Mouse (Mus musculus) embryo, embryonic 11 days (tissue): ENCODE measurements at regions not wholly inside any gene's neighbourhood (a gene's known extent, or its start where the extent isn't known, plus 50 kb on each side); places are given as distances from the start of the nearest gene placed in this dataset.
"Not testable (repeated sequence)": the region's sequence is repeated elsewhere in the genome, so short reads cannot be mapped to it uniquely, and the experiment has no call there.

Experiments used
- DNase-seq: peaks from one replicate; pipeline ENCODE4 v3.0.0-alpha.2; 2015

GRCm38 (mm10) chr6:89161746-89162145, 200.7 kb downstream of the Plxna1 start:
- DNase-seq, result no peak

- no peak for DNase-seq
Measured at GRCm38 (mm10) chr6:89169520-89169919, 192.9 kb downstream of the Plxna1 start.

- DNase-seq, result not testable (repeated sequence)
Measured at GRCm38 (mm10) chr6:89184920-89185319, 177.5 kb downstream of the Plxna1 start.

GRCm38 (mm10) chr6:89200514-89201284, 161.7 kb downstream of the Plxna1 start:
- not testable (repeated sequence) for DNase-seq

- DNase-seq, result no peak
Measured at GRCm38 (mm10) chr6:89215021-89215420, 147.4 kb downstream of the Plxna1 start.

GRCm38 (mm10) chr6:89235416-89236075, 126.9 kb downstream of the Plxna1 start:
- DNase-seq, result peak; percentile 72

- DNase-seq, result peak; percentile 32
Measured at GRCm38 (mm10) chr6:89236226-89236625, 126.2 kb downstream of the Plxna1 start.

- no peak for DNase-seq
Measured at GRCm38 (mm10) chr6:89236892-89237646, 125.4 kb downstream of the Plxna1 start.

- peak; percentile 27 for DNase-seq
Measured at GRCm38 (mm10) chr6:89238871-89239270, 123.5 kb downstream of the Plxna1 start.

- DNase-seq, result no peak
Measured at GRCm38 (mm10) chr6:89239511-89239910, 122.9 kb downstream of the Plxna1 start.

- DNase-seq, result no peak
Measured at GRCm38 (mm10) chr6:89240168-89240705, 122.2 kb downstream of the Plxna1 start.

GRCm38 (mm10) chr6:89242371-89243288, 119.8 kb downstream of the Plxna1 start:
- peak; percentile 74 for DNase-seq

GRCm38 (mm10) chr6:89245506-89245905, 116.9 kb downstream of the Plxna1 start:
- no peak for DNase-seq

- no peak for DNase-seq
Measured at GRCm38 (mm10) chr6:89246261-89246660, 116.2 kb downstream of the Plxna1 start.

- no peak for DNase-seq
Measured at GRCm38 (mm10) chr6:89248574-89248973, 113.8 kb downstream of the Plxna1 start.

- no peak for DNase-seq
Measured at GRCm38 (mm10) chr6:89249303-89249702, 113.1 kb downstream of the Plxna1 start.

- DNase-seq, result no peak
Measured at GRCm38 (mm10) chr6:89251641-89252040, 110.8 kb downstream of the Plxna1 start.

GRCm38 (mm10) chr6:89256022-89256421, 106.4 kb downstream of the Plxna1 start:
- no peak for DNase-seq

GRCm38 (mm10) chr6:89256630-89257292, 105.7 kb downstream of the Plxna1 start:
- DNase-seq, result no peak

- no peak for DNase-seq
Measured at GRCm38 (mm10) chr6:89257416-89257815, 105.0 kb downstream of the Plxna1 start.

- DNase-seq, result no peak
Measured at GRCm38 (mm10) chr6:89258140-89258539, 104.3 kb downstream of the Plxna1 start.
